Mouse (Mus musculus) frontal cortex, adult (tissue): ENCODE data around the gene Nup107.
"Not testable (repeated sequence)": the region's sequence is repeated elsewhere in the genome, so short reads cannot be mapped to it uniquely, and the experiment has no call there.

ENCODE experiments used
- ATAC-seq: cut with Nextera tagmentation; 2 replicates; pipeline ENCODE4 v1.9.2; 2017; ENCODE audit warnings: mild to moderate bottlenecking, moderate library complexity, mixed read lengths; ENCODE audit not compliant: low TSS enrichment

Gene Nup107

GRCm38 (mm10) chr10:117718161-117719119 is 74.1 kb downstream of the Nup107 start:
- peak; percentile 42 for ATAC-seq

- ATAC-seq = no peak
These were observed 74.9 kb downstream of the Nup107 start for GRCm38 (mm10) chr10:117717583-117717982.

GRCm38 (mm10) chr10:117716686-117717085 is 75.8 kb downstream of the Nup107 start:
- ATAC-seq = no peak

GRCm38 (mm10) chr10:117715654-117716053 is 76.9 kb downstream of the Nup107 start:
- not testable (repeated sequence) for ATAC-seq

- ATAC-seq = no peak
These were observed 77.5 kb downstream of the Nup107 start for GRCm38 (mm10) chr10:117714928-117715500.

- ATAC-seq = no peak
These were observed 78.4 kb downstream of the Nup107 start for GRCm38 (mm10) chr10:117714048-117714545.

GRCm38 (mm10) chr10:117713466-117713865 is 79.0 kb downstream of the Nup107 start:
- no peak for ATAC-seq

GRCm38 (mm10) chr10:117712871-117713270 is 79.6 kb downstream of the Nup107 start:
- no peak for ATAC-seq

- no peak for ATAC-seq
These were observed 80.2 kb downstream of the Nup107 start for GRCm38 (mm10) chr10:117712191-117712754.

- no peak for ATAC-seq
These were observed 81.1 kb downstream of the Nup107 start for GRCm38 (mm10) chr10:117711408-117711807.

GRCm38 (mm10) chr10:117710604-117711141 is 81.8 kb downstream of the Nup107 start, which contains the start of gene Mdm2:
Gene Mdm2 (minus strand): TSS chr10:117710758.
- peak; percentile 83 for ATAC-seq

GRCm38 (mm10) chr10:117709930-117710603 is 82.4 kb downstream of the Nup107 start:
- ATAC-seq = peak; percentile 38

- ATAC-seq = no peak
These were observed 83.1 kb downstream of the Nup107 start for GRCm38 (mm10) chr10:117709326-117709830.

- no peak for ATAC-seq
These were observed 83.6 kb downstream of the Nup107 start for GRCm38 (mm10) chr10:117708856-117709255.

- no peak for ATAC-seq
These were observed 84.1 kb downstream of the Nup107 start for GRCm38 (mm10) chr10:117708376-117708775.

- no peak for ATAC-seq
These were observed 85.2 kb downstream of the Nup107 start for GRCm38 (mm10) chr10:117707114-117707838.

- ATAC-seq = no peak
These were observed 86.1 kb downstream of the Nup107 start for GRCm38 (mm10) chr10:117706440-117706839.

GRCm38 (mm10) chr10:117705806-117706205 is 86.7 kb downstream of the Nup107 start:
- no peak for ATAC-seq

- ATAC-seq = no peak
These were observed 87.6 kb downstream of the Nup107 start for GRCm38 (mm10) chr10:117704964-117705335.

GRCm38 (mm10) chr10:117704314-117704963 is 88.1 kb downstream of the Nup107 start:
- not testable (repeated sequence) for ATAC-seq
